ENCODE assay signal across 9 mouse cellular contexts in genomic region chr11:95827464-95828085, GRCm38 (mm10). TPM values are rescaled to one million over a fixed set of nuclear protein-coding genes. Genes with fewer than 3 reads are reported as not detected.
DNase-seq lines count a peak whose midpoint lies in the region; ATAC-seq and TF ChIP-seq lines count a peak whose summit lies in the region.
"Had no signal": no experiment of that assay in that cellular context is flagged by ENCODE, and none has a peak within 500 bp of the region (broad histone marks: within the 10 kb centered on the region; RNA-seq: fewer than 3 reads in every experiment).

No protein-coding gene starts in this region.

- no peaks in the 10 kb centered on the region for H3K36me3 ChIP-seq in forebrain, embryonic 14.5 days (ENCODE audit: control insufficient read depth, insufficient read depth, low read length)
- H3K36me3 ChIP-seq in forebrain, embryonic 12.5 days (replicated peaks), result no peaks in the 10 kb centered on the region
- no peaks in the 10 kb centered on the region for H3K36me3 ChIP-seq in intestine, embryonic 15.5 days
- H3K36me3 ChIP-seq in lung, postnatal 0 days (ENCODE audit: insufficient read depth, low read length), result no peaks in the 10 kb centered on the region
- H3K36me3 ChIP-seq: limb, embryonic 12.5 days had no signal

- peak; percentile 76 for DNase-seq in forebrain, embryonic 14.5 days (ENCODE audit: low spot score)
- DNase-seq in urinary bladder, postnatal 36 days (ENCODE audit: low spot score in 2 of 2), result peak; percentile 61 to 68
- no peak for DNase-seq in urinary bladder, adult 2 months (ENCODE audit: low spot score)
- DNase-seq in embryo, embryonic 11 days, result peak; percentile 69
- DNase-seq in lung, postnatal 0 days (ENCODE audit: low spot score), result peak; percentile 87
- peak; percentile 75 to 90 for DNase-seq in spleen, postnatal 4 days (ENCODE audit: low spot score in 2 of 2)

- H3K27me3 ChIP-seq in forebrain, embryonic 14.5 days (replicated peaks; ENCODE audit: control insufficient read depth, insufficient read depth, low read length), result peaks cover 72% of the 10 kb centered on the region
- H3K27me3 ChIP-seq in forebrain, embryonic 12.5 days, result peaks cover 95% of the 10 kb centered on the region
- peaks cover 58% of the 10 kb centered on the region for H3K27me3 ChIP-seq in intestine, embryonic 15.5 days (replicated peaks)
- peaks cover 39% of the 10 kb centered on the region for H3K27me3 ChIP-seq in lung, postnatal 0 days (replicated peaks; ENCODE audit: insufficient read depth, low read length)

- no peak for ATAC-seq in forebrain, embryonic 14.5 days
- ATAC-seq in forebrain, embryonic 12.5 days (ENCODE audit: low FRiP score), result no peak
- ATAC-seq in intestine, embryonic 15.5 days, result no peak
- no peak for ATAC-seq in lung, postnatal 0 days

- no peak overlapping the region for H3K4me2 ChIP-seq in forebrain, embryonic 14.5 days (ENCODE audit: low read length)
- H3K4me2 ChIP-seq in forebrain, embryonic 12.5 days, result no peak overlapping the region
- H3K4me2 ChIP-seq in intestine, embryonic 15.5 days (replicated peaks), result peak overlapping the region; percentile 17
- no peak overlapping the region for H3K4me2 ChIP-seq in lung, postnatal 0 days (replicated peaks; ENCODE audit: low read depth, low read length)
- H3K4me2 ChIP-seq: limb, embryonic 12.5 days had no signal

- TF ChIP-seq CTCF in lung, postnatal 0 days (IDR thresholded peaks at IDR 0.05), result peak; percentile 81

- H3K27ac ChIP-seq in forebrain, embryonic 14.5 days (ENCODE audit: low read depth, low read length), result no peak overlapping the region
- H3K27ac ChIP-seq in forebrain, embryonic 12.5 days, result no peak overlapping the region
- H3K27ac ChIP-seq in intestine, embryonic 15.5 days, result no peak overlapping the region
- no peak overlapping the region for H3K27ac ChIP-seq in lung, postnatal 0 days (ENCODE audit: low read length)
- H3K27ac ChIP-seq: limb, embryonic 12.5 days had no signal

- 22% methylated on average over 3 of the region's 3 CpGs for WGBS in forebrain, embryonic 14.5 days
- 18% methylated on average over 3 of the region's 3 CpGs for WGBS in forebrain, embryonic 12.5 days
- WGBS in intestine, embryonic 15.5 days, result 21% methylated on average over 3 of the region's 3 CpGs
- WGBS in lung, postnatal 0 days, result 15% methylated on average over 3 of the region's 3 CpGs

- no peak overlapping the region for H3K9ac ChIP-seq in forebrain, embryonic 14.5 days (ENCODE audit: low read length)
- H3K9ac ChIP-seq in forebrain, embryonic 12.5 days, result no peak overlapping the region
- no peak overlapping the region for H3K9ac ChIP-seq in intestine, embryonic 15.5 days
- H3K9ac ChIP-seq in lung, postnatal 0 days (replicated peaks; ENCODE audit: low read depth), result no peak overlapping the region
- H3K9ac ChIP-seq: limb, embryonic 12.5 days had no signal

- no peak overlapping the region for H3K4me3 ChIP-seq in forebrain, embryonic 14.5 days (ENCODE audit: low read depth, low read length)
- H3K4me3 ChIP-seq in forebrain, embryonic 12.5 days (replicated peaks), result no peak overlapping the region
- no peak overlapping the region for H3K4me3 ChIP-seq in intestine, embryonic 15.5 days (replicated peaks)
- no peak overlapping the region for H3K4me3 ChIP-seq in lung, postnatal 0 days (ENCODE audit: low read depth, low read length)
- H3K4me3 ChIP-seq: limb, embryonic 12.5 days had no signal

- no peaks in the 10 kb centered on the region for H3K9me3 ChIP-seq in forebrain, embryonic 14.5 days (replicated peaks; ENCODE audit: control insufficient read depth, low read length)
- no peaks in the 10 kb centered on the region for H3K9me3 ChIP-seq in forebrain, embryonic 12.5 days
- H3K9me3 ChIP-seq in intestine, embryonic 15.5 days, result no peaks in the 10 kb centered on the region
- no peaks in the 10 kb centered on the region for H3K9me3 ChIP-seq in lung, postnatal 0 days (ENCODE audit: low read length)
- H3K9me3 ChIP-seq: limb, embryonic 12.5 days had no signal

- H3K4me1 ChIP-seq in forebrain, embryonic 14.5 days (ENCODE audit: control insufficient read depth, insufficient read depth, low read length), result peaks cover 8% of the 10 kb centered on the region
- peaks cover 35% of the 10 kb centered on the region for H3K4me1 ChIP-seq in forebrain, embryonic 12.5 days
- peaks cover 28% of the 10 kb centered on the region for H3K4me1 ChIP-seq in intestine, embryonic 15.5 days (replicated peaks)
- H3K4me1 ChIP-seq in lung, postnatal 0 days (ENCODE audit: insufficient read depth, low read depth, low read length), result peaks cover 13% of the 10 kb centered on the region

- 0 out of 2 replicates have a peak, but pooled peaks have one; percentile 16 for TF ChIP-seq EP300 in lung, postnatal 0 days (IDR thresholded peaks at IDR 0.05)

RNA-seq across cellular contexts. Expression of gene Phospho1, which starts 3.3 kb away (rescaled TPM):
- not detected in 2 replicates for polyA plus RNA-seq in forebrain, embryonic 14.5 days (2014; fragmentation: Nextera tagmentation; extraction: Ambion mirVana)
- polyA plus RNA-seq in forebrain, embryonic 12.5 days (2016; fragmentation: Nextera tagmentation; extraction: Ambion mirVana), result not detected in 2 replicates
- polyA plus RNA-seq in urinary bladder, adult 2 months (2012; rRNA removed), result 33.2 and 40.8 TPM in 2 replicates
- polyA plus RNA-seq in intestine, embryonic 15.5 days (2015; fragmentation: Nextera tagmentation; extraction: Ambion mirVana), result 0.55 and 0.56 TPM in 2 replicates
- polyA plus RNA-seq in lung, postnatal 0 days (2015; fragmentation: Nextera tagmentation; extraction: Ambion mirVana), result 1.3 and 1.6 TPM in 2 replicates
- polyA plus RNA-seq: limb, embryonic 12.5 days had no signal

RNA-seq across cellular contexts. Expression of gene Gngt2, which starts 9.4 kb away (rescaled TPM):
- 2.1 and 2.7 TPM in 2 replicates for polyA plus RNA-seq in forebrain, embryonic 14.5 days (2014; fragmentation: Nextera tagmentation; extraction: Ambion mirVana)
- 3.2 and 3.7 TPM in 2 replicates for polyA plus RNA-seq in forebrain, embryonic 12.5 days (2016; fragmentation: Nextera tagmentation; extraction: Ambion mirVana)
- 21.0 and 24.5 TPM in 2 replicates for polyA plus RNA-seq in urinary bladder, adult 2 months (2012; rRNA removed)
- polyA plus RNA-seq in intestine, embryonic 15.5 days (2015; fragmentation: Nextera tagmentation; extraction: Ambion mirVana), result 20.3 and 21.7 TPM in 2 replicates
- polyA plus RNA-seq in lung, postnatal 0 days (2015; fragmentation: Nextera tagmentation; extraction: Ambion mirVana), result 62.5 and 75.9 TPM in 2 replicates

RNA-seq across cellular contexts. Expression of gene Abi3, which starts 14.7 kb away (rescaled TPM):
- 0.50 and 1.1 TPM in 2 replicates for polyA plus RNA-seq in forebrain, embryonic 14.5 days (2014; fragmentation: Nextera tagmentation; extraction: Ambion mirVana)
- 2.4 TPM in 2 replicates for polyA plus RNA-seq in forebrain, embryonic 12.5 days (2016; fragmentation: Nextera tagmentation; extraction: Ambion mirVana)
- polyA plus RNA-seq in urinary bladder, adult 2 months (2012; rRNA removed), result 8.1 and 10.1 TPM in 2 replicates
- 9.5 and 10.0 TPM in 2 replicates for polyA plus RNA-seq in intestine, embryonic 15.5 days (2015; fragmentation: Nextera tagmentation; extraction: Ambion mirVana)
- polyA plus RNA-seq in lung, postnatal 0 days (2015; fragmentation: Nextera tagmentation; extraction: Ambion mirVana), result 29.4 and 33.3 TPM in 2 replicates

Comparison
In these comparisons a context has a peak if more than half of its experiments do, and no peak if none do; other contexts are left out.
1. RNA of gene Phospho1, which starts 3.3 kb away (polyA plus RNA-seq): 33.2 to 40.8 TPM in urinary bladder, adult 2 months; 1.3 to 1.6 TPM in lung, postnatal 0 days, 0.55 to 0.56 TPM in intestine, embryonic 15.5 days, not detected in forebrain, embryonic 12.5 days and not detected in forebrain, embryonic 14.5 days; every median in the first group is over 10 times any median in the second.